Mouse (Mus musculus): ENCODE data around the gene Tmem14c.

DNA sequence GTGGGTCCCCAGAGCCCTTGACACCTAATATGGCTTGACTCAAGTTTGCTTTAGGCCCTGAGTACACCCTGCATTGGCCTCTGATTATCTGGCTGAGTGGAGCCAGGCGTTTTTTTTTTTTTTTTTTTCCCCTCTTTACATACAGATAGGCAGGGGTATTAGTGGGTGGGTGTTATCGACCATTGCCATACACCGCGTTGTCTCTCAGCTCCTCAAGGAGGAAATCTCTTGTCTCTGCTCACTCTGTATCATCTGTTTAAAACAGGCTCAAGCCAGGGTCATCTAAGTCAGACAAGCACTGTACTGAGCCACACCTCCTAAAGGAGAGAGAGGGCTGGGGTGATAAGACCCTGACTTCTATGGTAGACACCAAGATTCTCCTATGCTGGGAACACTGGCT, 1.7 kb downstream of the Tmem14c start:
- TF ChIP-seq POLR2A (IDR thresholded peaks at IDR 0.05; ENCODE audit: extremely low read depth, insufficient read depth, low read length): no peak
- no peak for TF ChIP-seq CTCF (IDR thresholded peaks at IDR 0.05; ENCODE audit: low read depth, low read length)
